Mouse (Mus musculus) hematopoietic stem cell, adult 5-6 weeks (primary cell): ENCODE results near the gene Tesc. TPM values are rescaled to one million over a fixed set of nuclear protein-coding genes. Genes with fewer than 3 reads are reported as not detected.

Experiments used
- ATAC-seq, 2 experiments: fragments of 125-278 bp in 1 of 2; replicated peaks in 1 of 2; 2 replicates each; pipeline ENCODE4 v1.8.0; 2016 to 2017; ENCODE audit warnings: inconsistent platforms in 2 of 2, mild to moderate bottlenecking in 2 of 2, moderate number of reproducible peaks in 2 of 2, low read depth in 1 of 2, moderate TSS enrichment in 1 of 2; ENCODE audit not compliant: low FRiP score in 2 of 2, poor library complexity in 2 of 2, severe bottlenecking in 2 of 2, insufficient read depth in 1 of 2, low TSS enrichment in 1 of 2
- total RNA-seq: library from RNA; stranded (forward); fragments of 172-1452, 232-1000 nt; gene quantifications from 2 replicates; pipeline ENCODE4 v1.2.3, GENCODE M21; 2017

Gene Tesc
- total RNA-seq, 1 experiment from 2014 or later, result not detected

DNA sequence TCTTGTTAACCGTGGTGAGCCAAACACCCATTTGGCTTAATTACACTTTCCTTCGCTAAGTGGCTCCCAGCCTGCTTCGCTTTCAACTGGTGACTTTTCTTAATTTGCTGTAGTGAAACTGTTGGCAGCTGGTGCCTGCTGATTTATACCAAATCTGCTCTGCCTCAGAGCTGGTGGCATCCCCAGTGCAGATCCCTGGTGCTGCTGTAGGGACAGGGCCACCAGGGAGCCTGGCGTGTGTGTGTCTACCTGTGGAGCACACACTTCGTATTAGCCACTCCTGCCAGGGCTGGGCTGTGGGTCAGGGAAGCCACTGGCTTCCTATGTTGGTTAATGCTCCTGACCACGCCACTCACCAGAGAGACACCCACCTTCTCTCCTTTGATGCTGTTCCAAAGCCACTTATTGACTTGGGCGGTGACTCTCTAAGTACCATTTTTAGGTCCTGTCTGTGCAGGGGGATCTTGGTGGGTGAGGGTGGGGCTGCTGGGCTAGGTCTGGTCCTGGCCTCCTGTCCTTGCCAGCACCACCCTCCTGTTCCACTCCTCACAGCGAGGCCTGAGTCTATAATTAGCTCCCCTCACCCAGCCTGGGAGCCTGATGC lies 30.1 kb downstream of the Tesc start:
- no peak for ATAC-seq

DNA sequence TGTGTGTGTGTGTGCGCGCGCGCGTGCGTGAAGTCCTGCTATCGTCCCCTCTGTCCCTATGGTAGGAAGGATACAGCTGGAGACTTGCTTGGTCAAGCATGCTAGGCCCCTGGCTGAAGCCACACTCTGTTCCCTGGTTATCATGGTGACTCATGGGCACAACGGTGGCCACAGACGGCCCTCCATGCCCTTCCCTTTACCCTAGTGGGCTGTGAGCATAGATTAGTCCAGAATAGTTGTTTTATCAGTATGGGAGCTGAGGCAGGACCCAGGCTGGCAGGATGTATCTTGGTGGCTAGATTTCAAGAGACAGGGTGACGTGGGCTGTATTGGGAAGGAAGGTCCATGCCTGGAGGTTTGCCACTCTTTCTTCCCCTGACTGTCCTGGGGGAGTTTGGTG lies 31.3 kb downstream of the Tesc start:
- ATAC-seq, result no peak

DNA sequence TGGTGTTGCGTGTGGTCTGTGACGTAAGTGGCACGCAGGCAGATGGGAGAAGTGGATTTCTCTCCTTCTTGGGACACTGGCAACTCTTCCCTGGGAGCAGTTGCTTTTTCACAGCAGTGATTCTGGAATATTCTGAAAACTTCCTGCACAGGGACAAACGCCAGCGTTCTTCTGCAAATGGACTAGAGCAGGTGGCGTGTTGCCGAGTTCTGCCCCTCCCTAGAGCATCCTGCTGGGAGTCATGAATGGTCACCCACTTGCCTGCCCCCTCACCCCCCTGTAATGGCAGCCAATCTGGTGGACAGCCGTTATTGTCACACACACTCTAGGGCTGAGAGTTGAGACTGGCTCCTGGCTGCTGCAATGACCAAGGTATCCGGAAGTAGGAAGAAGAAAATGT lies 32.1 kb downstream of the Tesc start:
- ATAC-seq, result no peak

DNA sequence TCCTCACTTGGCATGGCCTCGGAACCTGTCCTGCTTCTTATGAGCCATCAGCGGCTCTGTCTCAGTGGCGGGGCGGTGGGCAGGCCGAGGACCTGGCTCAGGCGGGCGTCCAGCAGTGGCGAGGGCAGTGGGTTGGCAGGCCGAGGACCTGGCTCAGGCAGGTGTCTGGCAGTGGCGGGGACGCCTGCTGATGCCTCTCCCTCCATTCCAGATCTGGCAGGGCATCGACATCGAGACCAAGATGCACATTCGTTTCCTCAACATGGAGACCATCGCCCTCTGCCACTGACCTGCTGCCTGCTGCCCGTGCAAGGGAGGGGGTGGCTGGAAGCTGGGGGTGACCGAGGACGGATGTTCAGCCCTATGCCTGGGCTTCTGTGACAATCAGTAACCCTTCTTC lies 33.8 kb downstream of the Tesc start:
- ATAC-seq, result no peak

DNA sequence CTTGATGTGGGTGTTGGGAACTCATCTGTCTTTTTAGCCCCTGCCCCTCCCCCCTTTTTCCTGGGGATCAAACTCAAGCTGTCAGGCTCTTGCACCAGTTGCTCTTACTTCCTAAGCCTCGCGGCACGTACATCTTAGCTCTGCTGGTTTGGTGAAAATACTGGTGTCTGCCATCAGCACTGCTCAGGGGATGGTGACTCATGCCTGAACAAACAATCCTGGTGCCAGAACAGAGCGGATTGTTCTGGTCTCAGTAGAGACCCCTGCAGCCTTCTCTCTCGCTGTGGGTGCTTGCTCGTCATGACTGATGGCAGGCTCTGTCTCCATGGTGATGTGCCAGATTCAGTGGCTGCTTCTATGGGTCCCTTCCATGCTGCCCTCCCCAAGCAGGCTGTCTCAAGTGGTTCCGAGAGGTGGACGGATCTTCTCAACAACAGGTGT lies 35.7 kb downstream of the Tesc start:
- no peak for ATAC-seq

DNA sequence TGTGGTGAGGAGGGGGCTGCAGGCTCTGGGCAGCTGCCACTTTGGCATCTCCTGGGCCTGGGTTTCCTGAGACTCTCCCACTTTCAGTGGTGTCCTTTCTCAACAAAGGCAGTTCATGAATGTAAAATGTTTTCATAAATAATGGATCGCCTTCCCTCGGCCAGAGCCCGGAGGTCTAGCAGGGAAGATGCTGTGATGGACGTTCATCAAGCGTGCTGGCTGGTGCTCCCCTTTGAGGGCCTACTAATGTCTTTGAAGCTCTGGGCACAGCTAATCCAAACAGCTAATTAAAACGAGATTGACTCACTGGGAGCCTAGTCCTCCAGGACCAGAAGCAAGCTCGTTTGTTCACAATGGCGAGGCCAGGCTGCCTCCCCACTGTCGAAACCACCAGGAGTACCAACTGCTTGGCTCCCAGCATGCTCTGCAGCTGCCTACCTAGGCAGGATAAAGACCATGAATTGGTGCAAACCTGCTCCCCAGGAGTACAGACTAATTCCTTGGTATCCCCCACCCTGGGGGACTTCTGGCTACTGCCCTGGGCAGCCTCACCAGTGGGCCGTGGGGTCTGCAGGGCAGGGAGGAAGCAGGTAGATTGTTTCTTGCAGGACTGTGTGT lies 36.9 kb downstream of the Tesc start:
- no peak for ATAC-seq

DNA sequence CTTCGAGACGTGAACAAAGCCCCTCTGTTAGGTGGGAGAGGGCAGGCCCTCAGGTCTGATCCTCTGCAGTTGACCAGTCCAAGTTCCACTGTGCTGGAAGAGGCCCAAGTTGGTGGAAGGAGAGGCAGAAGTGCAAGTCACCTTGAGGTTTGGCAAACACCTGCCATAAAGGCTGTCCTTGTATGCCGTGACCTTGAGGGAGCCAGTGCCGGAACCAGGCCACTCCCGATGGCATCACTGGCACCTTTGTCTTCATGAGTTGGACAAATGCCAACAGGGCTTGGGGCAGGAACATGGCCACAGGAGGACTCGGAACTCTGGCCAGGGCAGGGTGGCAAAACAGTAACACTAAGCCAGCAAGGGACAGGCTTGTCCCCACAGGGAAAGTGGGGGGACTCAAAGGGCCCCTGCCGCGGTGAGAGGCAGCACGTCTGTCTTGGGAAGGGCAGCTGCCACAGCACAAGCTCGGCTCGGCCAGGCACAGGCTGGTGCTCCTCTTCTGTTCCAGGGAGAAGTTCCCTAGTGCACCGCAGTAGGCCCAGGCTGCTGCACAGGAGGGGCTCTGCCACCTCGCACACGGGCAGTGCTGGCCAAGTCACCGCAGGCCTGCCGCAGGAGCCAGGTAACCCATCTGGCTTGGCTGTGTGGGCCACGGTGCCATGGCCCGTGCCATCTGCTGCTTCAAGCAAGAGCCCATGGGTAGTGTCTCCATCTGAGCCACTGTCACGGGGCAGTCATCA lies 38.1 kb downstream of the Tesc start:
- no peak for ATAC-seq

DNA sequence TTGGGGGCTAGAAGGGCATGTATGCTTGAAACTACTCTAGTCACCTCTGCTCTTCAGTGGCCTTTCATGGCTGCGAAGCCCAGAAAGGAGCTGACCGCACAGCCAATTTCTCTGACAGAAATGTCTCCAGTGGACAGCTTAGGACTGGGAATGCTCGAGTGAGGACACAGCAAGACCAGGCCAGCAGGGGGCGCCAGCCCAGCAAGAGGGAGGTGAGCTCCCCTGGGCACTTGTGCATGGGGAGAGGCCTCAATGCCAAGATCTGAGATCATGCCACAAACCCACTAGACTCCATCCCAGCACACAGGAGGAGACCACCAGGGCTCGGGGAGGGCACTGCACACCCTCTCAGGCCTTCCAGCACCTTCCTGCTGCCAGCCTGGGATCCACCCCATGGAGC lies 39.3 kb downstream of the Tesc start:
- no peak; a peak in 1 of 4 replicates for ATAC-seq

DNA sequence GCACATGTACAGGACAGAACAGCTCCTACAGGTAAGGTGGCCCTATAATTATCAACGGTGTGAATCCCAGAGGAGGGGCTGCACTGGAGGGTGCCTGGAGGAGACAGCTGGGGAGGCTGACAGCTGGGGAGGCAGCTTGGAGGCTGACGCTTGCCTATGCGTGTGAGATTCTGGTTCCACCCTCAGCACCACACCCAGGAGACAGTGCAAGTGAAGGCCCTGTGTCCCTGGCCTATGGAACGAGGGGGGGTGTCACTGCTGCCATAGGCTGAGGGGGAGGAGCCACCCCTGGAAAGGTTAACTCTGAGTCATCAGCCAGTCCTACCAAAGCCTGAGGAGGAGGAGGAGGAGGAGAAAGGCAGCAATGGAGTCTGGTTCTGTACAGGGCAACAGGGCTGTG lies 40.0 kb downstream of the Tesc start:
- no peak for ATAC-seq

DNA sequence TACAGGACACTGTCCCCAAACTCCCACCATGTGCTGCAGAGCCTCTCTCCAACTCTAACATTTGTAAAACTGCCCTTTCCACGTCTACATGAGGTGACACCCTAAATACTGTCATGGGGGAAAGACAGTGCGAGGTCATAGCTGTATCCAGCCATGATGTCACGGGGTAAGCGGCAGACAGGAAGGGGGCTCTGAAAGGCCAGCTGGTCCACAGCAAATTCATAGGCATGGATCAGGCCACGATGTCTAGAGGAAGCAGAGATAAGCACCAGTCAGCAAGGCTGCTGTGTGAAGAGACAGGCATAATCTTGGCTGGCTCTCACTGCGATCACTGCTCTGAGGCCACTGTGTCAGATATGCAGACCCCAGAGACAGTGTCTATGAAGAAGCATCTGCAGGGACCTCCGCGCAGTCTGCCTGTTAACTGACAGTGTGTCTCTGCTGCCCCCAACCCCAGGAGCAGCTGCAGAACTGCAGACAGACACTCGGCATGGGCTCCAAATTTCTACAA lies 40.5 kb downstream of the Tesc start:
- no peak for ATAC-seq

DNA sequence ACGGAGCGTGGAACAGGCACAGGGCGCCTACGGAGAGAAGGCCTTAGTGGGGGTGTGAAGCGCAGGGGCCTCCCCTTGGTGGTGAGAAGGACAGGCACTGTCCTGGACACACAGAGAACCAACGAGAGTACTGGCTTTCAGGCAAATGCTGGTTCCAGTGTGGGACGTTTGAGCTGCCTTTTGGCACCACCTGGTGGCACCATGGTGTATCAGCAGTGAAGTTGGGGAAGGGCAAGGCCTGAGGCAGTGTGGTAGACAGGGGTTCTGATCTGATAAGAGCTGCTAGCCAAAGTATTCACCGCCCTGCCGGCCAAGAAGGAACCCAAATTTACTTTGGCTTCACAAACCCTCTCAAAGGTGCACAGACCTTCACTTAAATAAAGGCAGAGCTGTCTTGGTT lies 41.8 kb downstream of the Tesc start:
- ATAC-seq, result peak; percentile 81 to 85

DNA sequence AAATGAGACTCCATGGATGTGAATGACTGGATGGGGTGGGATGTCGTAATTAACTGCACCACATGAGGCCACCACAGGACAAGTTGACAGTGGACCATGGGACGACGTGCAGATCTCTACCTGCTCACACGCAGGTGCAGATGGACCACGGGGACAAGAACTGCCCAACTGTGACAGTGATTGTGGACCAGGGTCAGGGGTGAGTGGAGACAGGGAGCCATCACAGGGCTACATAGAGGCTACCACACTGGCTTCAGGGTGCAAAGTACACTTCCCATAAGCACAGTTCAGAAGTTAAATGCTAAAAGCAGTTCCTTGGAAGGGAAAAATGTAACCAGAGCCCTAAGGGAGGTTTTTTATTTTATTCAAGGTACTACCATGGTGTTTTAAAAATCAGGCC lies 44.2 kb downstream of the Tesc start:
- no peak for ATAC-seq

DNA sequence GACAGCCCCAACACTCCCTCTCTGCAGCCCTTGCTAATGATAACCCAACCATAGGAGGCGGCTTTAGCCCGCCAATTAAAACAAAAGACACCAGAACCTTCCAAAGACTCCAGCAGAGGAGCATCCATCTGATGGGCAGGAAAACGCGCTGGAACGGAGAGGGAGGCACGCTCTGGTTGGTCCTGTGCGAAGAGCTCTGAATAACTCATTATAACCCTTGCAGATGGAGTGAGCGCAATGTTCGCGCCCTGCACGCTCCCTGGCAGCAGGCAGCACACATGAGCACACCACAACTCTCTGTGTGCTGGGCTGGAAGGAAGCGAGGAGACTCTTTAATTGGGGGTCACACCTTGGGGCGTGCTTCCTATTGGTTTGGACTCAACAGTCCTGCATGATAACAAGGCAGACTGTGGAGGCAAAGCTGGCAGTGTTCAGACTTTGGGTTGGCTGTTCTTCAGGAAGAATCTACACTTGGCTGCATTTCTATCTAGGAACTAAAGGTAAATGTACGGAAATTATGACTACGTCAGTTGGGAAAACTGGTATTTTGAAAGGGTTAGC lies 45.8 kb downstream of the Tesc start:
- no peak for ATAC-seq

DNA sequence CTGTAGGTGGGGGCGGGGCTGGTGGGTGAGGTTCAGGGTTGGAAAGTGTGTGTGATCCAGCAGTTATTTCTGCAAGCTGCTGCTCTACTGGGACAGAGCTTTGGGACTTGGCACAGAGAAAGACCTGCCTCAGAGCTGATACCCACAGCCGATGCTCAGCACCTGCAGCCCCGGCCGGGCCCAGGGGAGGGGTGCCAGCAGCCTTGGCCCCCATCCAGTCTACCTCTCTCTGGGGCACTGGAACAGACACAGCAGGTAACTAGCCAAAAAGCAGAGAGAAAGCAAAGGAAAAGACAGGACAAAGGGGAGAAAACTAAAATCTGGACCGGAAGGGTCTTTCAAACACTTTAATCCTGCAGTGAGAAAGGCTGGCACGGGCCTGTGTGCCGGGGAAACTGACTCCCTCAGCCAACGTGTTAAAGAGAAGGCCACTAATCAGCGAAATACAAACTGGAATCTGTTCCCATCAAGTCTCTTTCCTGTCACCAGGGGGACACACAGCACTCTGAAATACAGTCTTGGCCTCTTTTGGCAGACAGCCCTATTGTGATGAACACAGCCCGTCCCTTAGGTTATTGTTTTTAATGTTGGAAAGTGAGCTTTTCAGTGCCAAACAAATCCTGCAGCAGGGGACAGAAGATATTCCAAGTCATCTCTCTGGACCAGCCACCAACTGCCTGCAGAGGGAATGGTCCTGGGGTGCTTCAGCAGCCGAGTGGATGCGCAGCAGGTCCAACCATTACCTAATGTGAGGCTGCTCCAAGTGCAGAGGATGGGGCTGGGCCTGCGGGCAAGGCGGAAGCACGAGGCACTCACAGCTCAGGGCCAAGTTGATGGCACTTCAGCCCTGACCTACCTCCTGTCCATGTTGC lies 49.4 kb downstream of the Tesc start:
- no peak for ATAC-seq

DNA sequence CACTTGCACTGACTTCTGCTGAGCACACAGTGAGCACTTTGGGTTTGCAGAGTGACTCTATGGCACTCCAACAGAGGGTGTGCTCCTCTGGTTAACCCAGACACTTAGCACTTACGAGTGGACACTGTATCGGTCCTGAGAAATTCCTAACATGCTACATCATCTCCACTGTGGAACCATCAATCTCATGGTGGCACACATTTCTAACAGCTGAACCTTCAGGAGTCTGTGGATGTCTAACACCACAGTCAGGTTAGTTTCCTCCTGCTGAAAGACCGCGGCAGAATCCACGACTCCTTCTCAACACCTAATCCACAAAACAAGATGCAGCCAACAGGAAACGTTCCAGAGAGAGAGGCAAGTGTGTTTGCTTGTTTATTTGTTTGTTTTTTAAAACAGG lies 51.0 kb downstream of the Tesc start:
- no peak for ATAC-seq

DNA sequence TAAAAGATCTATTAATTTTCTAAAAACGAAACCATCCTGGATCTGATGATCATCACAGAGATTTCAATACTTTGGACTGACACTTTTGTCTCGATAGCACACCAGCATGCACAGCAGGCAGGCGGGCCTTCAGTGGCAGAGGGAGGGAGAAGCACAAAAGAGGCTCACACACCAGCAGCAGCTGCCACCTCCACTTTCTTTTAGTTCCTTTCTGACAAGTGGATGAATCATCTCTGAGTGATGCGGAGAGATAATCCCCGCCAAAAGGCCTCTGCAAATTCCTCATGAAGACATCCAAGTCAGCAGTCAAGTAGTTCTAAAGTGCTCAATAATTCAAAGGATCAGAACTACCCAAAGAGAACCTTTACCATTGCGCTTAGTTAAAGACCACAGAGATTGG lies 51.8 kb downstream of the Tesc start:
- ATAC-seq, result no peak

DNA sequence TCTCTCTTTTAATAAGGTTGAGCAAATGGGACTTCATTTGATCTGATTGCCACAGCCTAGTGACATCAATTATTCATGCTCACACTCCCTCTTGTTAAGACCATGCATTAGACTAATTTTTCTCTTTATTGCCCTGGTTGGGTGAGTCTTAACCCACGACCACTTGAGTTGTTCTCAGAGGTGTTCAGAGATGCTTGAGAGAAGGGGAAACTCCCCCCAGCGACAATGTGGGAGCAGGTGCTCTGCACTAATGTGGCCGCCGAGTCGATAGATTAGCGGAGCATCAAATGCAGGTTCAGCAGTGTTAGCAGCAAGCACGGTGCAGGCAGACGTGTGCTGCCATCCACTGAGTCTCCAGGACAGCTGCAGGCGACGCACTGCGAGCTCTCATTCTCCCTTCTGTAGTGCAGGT lies 52.3 kb downstream of the Tesc start:
- no peak for ATAC-seq
